Mouse (Mus musculus): ENCODE measurements around the gene Sf3a3.

DNA sequence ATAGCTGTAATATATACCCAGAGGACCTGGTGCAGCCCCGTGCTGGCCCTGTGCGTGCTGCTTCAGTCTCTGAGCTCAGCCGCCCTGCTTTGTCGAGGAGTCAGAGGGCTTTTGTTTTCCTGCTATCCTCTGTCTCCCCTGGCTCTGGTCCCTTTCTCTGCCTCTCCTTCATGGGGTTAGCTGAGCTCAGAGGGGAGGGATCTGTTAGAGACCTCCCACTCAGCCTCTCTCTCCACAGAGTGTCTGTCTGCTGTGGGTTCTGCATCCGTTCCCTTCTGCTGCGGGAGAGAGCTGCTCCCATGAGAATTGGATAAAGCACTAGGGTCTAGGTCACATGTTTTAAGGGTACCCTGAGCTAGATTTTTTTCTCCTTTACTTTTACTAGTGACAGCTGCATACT is 11.5 kb downstream of the Sf3a3 start:
- no peak for TF ChIP-seq GATA1 (IDR thresholded peaks at IDR 0.05; ENCODE audit: borderline replicate concordance, low read length)
- TF ChIP-seq FLI1 (IDR thresholded peaks at IDR 0.05; ENCODE audit: low read length) = no peak

All from megakaryocyte, embryonic 14.5 days (primary cell).